Mouse (Mus musculus): Measurements from ENCODE around the gene Cldn7.
"Not testable (repeated sequence)": the region's sequence is repeated elsewhere in the genome, so short reads cannot be mapped to it uniquely, and the experiment has no call there.

Cldn7 gene

DNA sequence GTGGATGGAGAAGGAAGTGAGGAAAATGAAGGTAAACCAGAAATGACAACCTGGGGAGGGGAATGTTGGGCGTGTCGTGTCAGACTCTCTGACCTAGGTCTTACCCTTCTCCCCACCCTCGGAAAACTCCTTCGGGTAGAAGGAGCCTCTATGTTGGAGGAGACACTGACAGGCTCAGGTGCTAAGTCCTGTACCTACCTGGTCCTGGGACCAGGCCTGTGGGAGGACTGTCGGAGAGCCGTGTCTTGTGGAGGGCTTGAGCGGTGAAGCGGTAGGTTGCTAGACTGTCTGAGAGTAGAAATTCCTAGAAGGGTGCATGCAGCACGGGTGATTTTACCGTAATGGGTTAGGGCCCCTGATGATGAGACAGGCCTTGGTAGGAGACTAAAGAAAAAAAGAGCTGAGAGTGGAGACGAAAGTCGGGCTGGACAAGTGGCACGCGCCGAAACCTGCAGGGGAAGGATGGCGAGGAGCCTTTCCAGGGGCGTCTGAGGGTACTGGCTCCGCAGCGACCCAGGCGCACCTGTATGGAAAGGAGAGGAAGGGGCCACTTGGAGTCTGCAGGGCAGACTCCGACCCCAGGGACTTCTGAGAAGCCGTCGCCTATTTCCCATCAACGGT is at the start of gene Cldn7:
Gene Cldn7, plus strand, starts transcription at position 130 of the 621 bp plus-strand sequence.
- DNase-seq (ENCODE audit: low read depth, low spot score), result no peak

- DNase-seq (ENCODE audit: low read depth, low spot score), result no peak
Observed at GRCm38 (mm10) chr11:69914917-69915430, 49.6 kb upstream of the Cldn7 start.

DNA sequence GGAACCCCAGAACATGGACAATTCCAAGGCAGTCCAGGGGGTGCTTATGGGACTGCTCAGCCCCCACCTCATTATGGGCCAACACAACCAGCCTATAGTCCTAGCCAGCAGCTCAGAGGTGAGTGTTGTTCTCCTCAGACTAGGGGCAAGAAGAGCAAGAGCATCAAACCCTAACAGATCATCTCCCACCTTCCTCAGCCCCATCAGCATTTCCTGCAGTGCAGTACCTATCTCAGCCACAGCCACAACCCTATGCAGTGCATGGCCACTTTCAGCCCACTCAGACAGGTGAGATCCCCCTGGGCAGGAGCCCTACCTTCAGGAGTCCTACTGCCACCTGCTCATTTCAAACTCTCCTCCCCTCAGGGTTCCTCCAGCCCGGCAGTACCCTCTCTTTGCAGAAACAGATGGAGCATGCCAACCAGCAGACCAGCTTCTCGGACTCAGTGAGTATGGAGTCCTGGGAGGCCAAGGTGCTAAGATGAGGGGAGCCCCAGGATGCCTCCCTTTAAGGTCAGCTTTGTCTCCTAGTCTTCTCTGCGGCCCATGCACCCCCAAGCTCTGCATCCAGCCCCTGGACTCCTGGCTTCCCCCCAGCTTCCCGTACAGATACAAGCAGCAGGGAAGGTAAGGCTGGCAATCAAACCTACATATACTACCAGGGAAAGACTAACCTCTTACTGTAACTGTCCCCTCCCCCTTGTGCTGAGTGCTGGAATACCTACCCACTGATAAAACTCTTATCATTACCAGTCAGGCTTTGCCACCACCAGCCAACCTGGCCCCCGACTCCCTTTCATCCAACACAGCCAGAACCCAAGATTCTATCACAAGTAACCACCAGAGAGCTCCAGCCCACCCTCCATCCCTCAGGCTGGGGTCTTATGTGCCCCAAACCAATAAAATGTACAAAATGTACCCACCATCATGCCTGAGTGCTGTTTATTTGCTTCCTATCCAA is 48.6 kb upstream of the Cldn7 start:
- no peak for DNase-seq (ENCODE audit: low read depth, low spot score)

- not testable (repeated sequence) for DNase-seq (ENCODE audit: low read depth, low spot score)
Observed at GRCm38 (mm10) chr11:69916652-69917378, 47.8 kb upstream of the Cldn7 start.

DNA sequence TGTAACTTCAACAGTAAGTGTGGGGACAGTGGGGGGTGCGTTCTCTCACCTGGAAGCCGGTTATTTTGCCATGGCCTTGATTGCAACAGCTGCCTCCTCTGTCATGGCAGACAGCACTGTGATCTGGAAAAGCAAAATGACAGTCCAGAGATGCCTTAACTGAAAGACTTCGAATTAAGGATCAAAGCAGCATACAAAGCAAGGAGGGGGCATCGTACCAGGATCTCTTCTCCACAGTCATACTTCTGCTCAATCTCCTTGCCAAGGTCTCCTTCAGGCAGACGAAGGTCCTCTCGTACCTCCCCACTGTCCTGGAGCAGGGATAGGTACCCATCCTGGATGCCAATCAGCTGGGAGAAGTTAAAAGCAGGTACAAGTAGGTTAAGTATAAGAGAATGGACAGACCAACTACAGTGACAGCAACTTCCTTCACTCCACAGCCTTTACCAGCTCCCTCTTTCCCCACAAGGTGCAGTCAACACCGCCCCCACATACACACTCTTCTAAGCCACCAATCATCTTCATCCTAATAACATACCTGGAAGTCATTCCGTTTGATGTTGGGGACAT is 47.1 kb upstream of the Cldn7 start:
- no peak for DNase-seq (ENCODE audit: low read depth, low spot score)

- no peak for DNase-seq (ENCODE audit: low read depth, low spot score)
Observed at GRCm38 (mm10) chr11:69918118-69918517, 46.5 kb upstream of the Cldn7 start.

- DNase-seq (ENCODE audit: low read depth, low spot score), result no peak
Observed at GRCm38 (mm10) chr11:69919053-69919452, 45.5 kb upstream of the Cldn7 start.

DNA sequence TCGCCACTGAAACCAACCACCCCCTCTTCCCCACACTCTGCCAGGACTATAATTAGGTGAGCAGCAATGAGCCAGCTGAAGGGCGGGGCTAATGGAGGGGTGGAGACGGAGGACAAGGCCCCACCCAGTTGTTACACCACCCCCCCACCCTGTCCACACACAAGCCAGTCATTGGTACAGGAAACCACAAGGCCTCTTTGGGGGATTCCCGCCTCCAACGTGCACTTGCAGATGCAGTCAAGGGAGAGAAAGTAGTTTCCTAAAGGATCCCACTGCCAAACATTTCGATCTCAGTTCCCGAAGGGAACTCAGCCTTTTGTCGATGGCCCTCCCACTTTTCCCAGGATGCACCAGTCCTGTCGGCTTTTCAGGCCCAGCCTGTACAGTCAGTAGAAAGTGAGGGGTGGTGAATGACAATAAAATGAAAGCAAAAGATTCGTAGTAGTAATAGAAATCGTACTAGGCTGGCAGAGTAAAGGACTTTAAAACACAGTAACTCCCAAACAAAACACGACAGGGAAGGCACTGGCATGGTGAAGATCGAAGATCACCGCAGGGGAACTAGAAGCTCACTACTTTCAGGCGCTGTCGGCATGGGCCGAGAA is 44.8 kb upstream of the Cldn7 start:
- no peak for DNase-seq (ENCODE audit: low read depth, low spot score)

- DNase-seq (ENCODE audit: low read depth, low spot score), result no peak
Observed at GRCm38 (mm10) chr11:69920266-69921031, 44.1 kb upstream of the Cldn7 start.

GRCm38 (mm10) chr11:69921114-69922011 is 43.2 kb upstream of the Cldn7 start, which contains the start of gene Eif5a:
Gene Eif5a (minus strand): TSS chr11:69921958.
- peak; percentile 100 for DNase-seq (ENCODE audit: low read depth, low spot score)

GRCm38 (mm10) chr11:69922012-69922756 is 42.4 kb upstream of the Cldn7 start:
- no peak for DNase-seq (ENCODE audit: low read depth, low spot score)

GRCm38 (mm10) chr11:69922796-69923195 is 41.8 kb upstream of the Cldn7 start:
- DNase-seq (ENCODE audit: low read depth, low spot score), result no peak

DNA sequence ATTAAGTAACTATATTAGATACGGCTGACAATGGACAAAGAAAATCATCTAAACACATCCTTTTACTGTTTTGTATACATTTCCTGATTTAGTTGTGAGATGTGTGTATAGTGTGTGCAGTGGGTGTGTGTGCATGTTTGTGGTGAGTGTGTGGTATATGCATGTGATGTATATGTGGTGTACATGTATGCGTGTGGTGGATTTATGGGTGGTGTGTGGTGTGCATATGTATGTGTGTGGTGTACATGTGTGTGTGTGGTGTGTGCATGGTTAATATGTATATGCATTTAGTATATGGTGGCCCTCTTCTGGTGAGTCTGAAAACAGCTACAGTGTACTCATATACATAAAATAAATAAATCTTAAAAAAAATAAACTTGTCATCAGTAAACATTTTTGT is 37.1 kb upstream of the Cldn7 start:
- DNase-seq (ENCODE audit: low read depth, low spot score), result no peak

DNA sequence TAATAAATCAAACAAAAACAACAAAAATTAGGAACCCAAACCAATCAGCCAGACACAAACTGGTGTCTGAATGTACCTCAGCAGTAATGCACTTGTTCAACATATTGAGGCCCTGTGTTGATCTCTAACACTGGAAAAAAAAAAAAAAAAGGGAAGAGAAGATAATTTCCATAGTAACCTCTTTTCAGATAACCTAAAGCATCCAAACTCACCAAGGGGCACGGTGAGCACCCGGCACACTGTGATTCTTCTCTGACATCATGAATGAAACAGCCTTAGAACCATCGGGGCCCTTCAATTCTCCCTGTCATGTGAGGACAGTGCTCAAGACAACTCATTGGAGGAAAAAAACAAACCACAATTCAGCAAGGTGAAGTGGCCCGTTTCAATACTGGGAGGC is 34.9 kb upstream of the Cldn7 start:
- no peak for DNase-seq (ENCODE audit: low read depth, low spot score)

GRCm38 (mm10) chr11:69930176-69930575 is 34.4 kb upstream of the Cldn7 start:
- not testable (repeated sequence) for DNase-seq (ENCODE audit: low read depth, low spot score)

DNA sequence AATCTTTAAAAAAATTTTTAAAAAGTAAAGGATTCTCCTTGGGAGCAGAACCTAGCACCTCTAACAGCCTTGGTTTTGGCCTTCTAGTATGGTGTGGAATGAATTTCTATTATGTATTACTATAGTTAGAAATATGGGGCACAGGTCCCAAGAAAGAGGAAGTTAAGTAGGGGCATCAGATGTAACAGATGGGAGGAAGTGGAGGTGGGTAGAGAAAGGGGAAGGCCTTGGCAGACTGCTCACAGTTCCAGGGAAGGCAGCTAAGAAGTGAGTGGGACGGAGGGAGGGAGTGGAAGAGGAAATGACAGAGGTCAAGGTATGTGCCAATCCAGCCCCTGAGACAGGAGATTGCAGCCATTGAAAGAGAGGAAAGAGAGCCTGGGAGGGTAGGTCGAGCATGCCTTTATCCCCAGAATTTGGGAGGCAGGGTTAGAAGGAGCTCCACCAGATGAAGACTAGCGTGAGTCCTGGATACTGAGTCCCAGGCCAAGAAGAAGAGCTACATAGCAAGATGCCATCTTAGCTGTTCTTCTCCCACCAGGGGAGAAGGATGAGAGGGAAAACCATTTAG is 33.5 kb upstream of the Cldn7 start:
- no peak for DNase-seq (ENCODE audit: low read depth, low spot score)

DNA sequence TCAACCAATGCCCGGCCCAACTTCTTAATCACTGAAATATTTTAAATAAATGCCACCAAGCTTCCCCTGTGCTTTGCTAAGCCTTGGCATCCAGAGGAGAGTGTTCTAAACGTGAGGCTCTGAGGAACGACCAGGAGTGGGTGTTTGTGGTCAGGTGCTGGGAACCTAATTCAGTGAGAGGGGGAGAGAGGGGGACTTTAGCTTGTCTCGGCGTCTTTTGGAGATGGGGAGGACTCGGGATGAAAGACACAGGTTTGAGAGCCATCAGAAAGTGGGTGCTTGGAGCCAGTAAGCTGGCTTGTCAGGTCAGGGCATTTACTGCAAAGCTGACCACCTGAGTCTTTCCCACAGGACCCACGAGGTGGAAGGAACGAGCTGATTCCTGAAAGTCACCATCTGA is 32.8 kb upstream of the Cldn7 start:
- DNase-seq (ENCODE audit: low read depth, low spot score), result no peak

DNA sequence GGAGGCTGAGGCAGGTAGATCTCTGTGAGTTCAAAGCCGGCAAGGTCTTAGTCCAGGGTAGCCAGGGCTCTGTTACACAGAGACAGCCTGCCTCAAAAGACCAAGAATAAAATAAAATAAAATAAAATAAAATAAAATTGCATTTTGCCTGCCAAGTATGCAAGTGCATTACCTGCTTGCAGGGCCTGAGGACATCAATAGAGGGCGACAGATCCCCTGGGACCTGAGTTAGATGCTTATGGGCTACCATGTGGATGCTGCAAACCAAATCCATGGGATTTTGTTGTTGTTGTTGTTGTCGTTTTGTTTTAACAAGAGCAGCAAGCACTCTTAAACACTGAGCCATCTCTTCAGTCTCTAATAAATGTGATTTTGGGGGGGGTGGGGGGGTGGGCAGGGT is 32.3 kb upstream of the Cldn7 start:
- no peak for DNase-seq (ENCODE audit: low read depth, low spot score)

All from brain, embryonic 18.5 days (tissue).